Mouse (Mus musculus) c-Kit-positive CD71-positive TER-119-positive erythroid progenitor cells, embryonic 14.5 days (primary cell): ENCODE data around the gene Unk.
"Not testable (repeated sequence)": the region's sequence is repeated elsewhere in the genome, so short reads cannot be mapped to it uniquely, and the experiment has no call there.

ENCODE experiments used
- DNase-seq: peaks from one replicate; pipeline ENCODE4 v3.0.0-alpha.2; 2013; ENCODE audit warnings: low spot score

Gene Unk

DNA sequence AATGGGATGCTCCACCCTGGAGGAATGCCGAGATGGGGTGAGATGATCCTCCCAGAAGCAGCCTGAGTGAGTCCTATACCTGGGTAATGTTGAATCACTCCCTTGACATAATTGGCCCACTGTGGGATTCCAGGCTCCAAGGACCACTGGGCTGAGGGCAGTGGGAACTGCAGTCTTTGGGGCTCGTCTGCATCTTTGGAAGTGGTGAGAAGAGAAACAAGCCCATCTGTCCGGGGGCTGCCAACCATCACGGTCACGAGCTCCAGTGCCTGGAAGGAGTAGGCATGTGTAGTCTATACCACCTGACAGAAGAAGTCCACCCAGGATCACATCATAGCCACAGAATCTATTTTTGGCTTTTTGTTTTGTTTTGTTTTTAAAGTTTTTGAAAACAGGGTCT is 19.2 kb upstream of the Unk start:
- no peak for DNase-seq

- no peak for DNase-seq
Measured at GRCm38 (mm10) chr11:116011529-116012261, 18.4 kb upstream of the Unk start.

GRCm38 (mm10) chr11:116012262-116012947 is 17.7 kb upstream of the Unk start, which contains the start of gene Galk1:
Gene Galk1 (minus strand): TSS chr11:116012719.
- DNase-seq: no peak

DNA sequence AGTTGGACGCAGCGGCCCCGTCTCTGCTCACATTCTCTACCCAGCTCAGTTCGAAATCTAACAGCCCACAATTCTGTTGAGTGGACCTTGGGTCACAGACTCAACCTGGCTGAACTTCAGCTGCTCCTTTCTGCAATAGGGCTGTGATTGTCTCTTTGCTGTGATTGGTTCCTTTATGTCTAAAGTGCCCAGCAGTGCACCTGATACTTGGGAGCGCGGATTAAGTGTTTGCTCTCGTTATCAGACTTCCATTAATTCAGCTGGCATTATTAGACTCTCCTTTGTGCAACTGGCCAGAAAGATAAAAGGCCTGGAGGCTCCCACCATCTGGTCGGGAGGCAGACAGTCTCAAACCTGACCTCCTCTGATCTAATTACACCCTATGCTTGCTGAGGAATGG is 15.3 kb upstream of the Unk start:
- DNase-seq: no peak

DNA sequence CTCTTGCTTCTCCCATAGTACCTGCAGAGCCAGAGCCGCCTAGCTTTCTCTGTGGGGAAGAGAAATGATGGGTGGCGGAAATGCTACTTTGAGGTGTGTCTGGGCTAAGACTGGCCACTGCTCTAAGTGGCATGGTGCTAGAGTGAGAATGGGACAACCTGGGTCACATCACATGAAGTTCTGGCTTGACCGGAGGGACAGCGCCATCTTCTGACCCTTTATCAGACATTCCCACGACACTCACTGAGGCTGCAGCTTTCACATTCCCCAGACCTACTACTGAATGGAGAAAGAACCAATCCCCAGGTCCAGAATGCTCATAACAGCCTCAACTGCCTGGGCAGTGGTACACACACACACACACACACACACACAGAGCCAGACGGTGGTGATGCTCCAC is 12.0 kb upstream of the Unk start:
- no peak for DNase-seq

DNA sequence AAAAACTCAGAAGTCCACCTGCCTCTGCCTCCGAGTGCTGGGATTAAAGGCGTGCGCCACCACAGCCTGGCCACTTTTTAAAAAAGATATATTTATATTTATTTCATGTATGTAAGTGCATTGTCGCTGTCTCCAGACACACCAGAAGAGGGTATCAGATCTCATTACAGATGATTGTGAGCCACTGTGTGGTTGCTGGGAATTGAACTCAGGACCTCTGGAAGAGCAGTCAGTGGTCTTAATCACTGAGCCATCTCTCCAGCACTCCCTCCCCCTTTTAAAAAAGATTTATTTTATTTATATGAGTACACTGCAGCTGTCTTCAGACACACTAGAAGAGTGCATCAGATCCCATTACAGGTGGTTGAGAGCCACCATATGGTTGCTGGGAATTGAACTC is 11.3 kb upstream of the Unk start:
- not testable (repeated sequence) for DNase-seq

- DNase-seq: no peak
Measured at GRCm38 (mm10) chr11:116019360-116019791, 10.7 kb upstream of the Unk start.

GRCm38 (mm10) chr11:116019976-116020411 is 10.1 kb upstream of the Unk start:
- DNase-seq: no peak

- DNase-seq: no peak
Measured at GRCm38 (mm10) chr11:116020519-116020922, 9.6 kb upstream of the Unk start.

- DNase-seq: no peak
Measured at GRCm38 (mm10) chr11:116021328-116022220, 8.5 kb upstream of the Unk start.

DNA sequence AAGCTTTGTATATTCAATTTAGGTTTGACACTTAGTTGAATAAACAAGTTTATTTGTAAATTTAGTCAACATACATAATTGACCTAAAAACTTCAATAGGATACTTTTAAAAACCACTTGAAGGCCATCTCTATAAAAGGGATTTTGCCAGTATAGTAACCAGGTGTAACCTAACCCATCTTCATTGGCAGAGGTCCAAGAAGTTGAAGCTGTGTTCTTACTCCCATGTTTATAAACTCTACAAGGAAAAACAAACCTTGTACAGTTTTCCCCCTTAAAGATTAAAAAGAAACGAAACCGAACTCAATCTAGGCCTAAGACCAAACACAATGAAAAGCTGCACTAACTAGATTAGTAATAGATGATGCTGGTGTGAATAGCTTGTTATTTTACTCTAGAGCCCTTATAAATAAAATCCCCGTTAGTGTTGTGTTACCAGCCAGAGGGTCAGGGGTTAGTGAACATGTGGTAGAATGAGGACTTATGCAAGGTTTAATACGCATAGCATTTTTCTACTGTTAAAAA is 7.8 kb upstream of the Unk start:
- DNase-seq: no peak

GRCm38 (mm10) chr11:116023074-116023770 is 6.9 kb upstream of the Unk start:
- not testable (repeated sequence) for DNase-seq

GRCm38 (mm10) chr11:116023771-116024355 is 6.3 kb upstream of the Unk start:
- DNase-seq: no peak

DNA sequence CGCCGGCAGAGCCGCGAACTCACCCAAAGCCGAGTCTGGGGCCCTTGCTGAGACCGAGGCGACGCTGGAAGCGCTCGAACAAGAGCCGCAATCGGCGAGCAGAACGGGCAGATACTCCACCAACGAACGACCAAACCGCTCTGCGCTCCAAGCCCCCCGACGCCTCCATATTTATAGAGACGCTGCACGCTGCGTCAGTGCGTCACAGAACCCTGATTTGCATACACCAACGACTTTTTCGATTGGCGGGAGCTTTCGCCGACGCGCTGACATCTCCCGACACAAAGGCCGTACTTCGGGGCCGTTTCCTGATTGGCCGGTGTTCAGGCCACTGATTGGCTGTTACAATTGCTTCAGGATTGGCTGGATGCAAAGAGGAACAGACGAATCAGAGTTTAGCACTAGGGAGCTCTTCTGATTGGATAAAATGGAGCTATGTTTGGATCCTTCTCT is 5.7 kb upstream of the Unk start:
- DNase-seq: peak; percentile 99

DNA sequence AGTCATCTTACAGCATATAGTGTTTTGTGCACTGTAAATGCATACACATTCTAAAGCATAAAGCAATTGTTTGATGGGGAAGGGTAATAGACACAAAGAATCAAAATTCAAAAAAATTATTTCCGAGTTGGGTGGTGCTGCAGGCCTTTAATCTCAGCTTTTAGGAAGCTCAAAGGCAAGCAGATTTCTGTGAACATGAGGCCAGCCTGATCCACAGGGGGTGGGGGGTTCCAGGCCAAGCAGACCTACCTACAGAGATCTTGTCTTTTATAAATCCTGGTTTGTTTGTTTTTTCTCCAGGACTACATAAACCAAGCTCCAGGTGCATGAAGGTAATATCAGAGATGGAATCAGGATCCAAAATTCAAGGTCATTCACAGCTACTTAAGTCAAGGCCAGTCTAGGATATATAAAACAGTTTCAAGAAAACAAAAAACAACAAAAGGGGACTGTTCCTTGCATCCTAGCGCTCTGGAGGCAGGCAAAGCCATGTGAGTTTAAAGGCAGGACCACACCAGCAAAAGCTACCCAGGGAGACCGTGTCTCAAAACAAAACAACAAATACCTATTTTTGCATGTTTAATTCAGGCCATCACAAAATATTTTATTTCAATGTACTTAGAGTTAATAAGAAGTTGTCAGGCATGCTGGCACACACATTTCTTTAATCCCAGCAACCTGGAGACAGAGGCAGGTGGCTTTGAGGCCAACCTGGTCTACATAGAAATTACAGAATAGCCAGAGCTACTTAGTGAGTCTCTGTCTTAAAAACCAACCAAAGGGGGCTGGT is 4.9 kb upstream of the Unk start:
- DNase-seq: no peak

DNA sequence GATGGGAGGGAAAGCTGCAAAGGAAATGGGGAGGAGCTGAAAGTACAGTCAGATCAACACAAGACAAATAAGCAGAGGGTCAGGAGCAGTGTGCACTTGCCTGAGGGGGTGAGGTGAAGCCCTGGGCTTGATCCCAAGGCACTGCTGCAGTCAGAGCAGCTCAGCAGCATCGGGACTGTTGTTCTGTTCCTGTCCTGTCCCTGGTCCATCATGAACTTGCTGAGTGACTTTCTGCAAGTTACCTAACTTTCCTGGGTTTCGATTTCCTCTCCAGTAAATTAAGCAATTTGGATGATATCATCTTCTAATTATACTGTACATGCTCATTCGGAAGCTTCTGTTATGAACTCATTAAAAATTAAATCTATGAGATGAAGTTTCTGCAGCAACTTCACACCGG is 2.4 kb upstream of the Unk start, which contains the start of gene H3f3b:
H3f3b (minus strand) TSS at position 207 of the 400 bp plus-strand sequence.
- DNase-seq: no peak

- DNase-seq: no peak
Measured at GRCm38 (mm10) chr11:116028177-116028865, 1.8 kb upstream of the Unk start.

- DNase-seq: no peak
Measured at GRCm38 (mm10) chr11:116029086-116029865, 846 bp upstream of the Unk start.
